Mouse (Mus musculus) lung, embryonic 15.5 days (tissue): Measurements from ENCODE around the gene Mfsd5. TPM values are rescaled to one million over a fixed set of nuclear protein-coding genes. Genes with fewer than 3 reads are reported as not detected.
A peak's percentile ranks its signal among the peaks of the same experiment; 100 is the strongest.

Source experiments
- ATAC-seq: fragments of 200-750 bp; cut with Nextera tagmentation; 2 replicates; pipeline ENCODE4 v1.8.0; 2017; ENCODE audit warnings: moderate number of reproducible peaks, borderline replicate concordance; ENCODE audit not compliant: low FRiP score, low TSS enrichment; ENCODE audit errors: extremely low read depth
- H3K27ac ChIP-seq: fragments of 300-500 bp; sonication (generic); 2 replicates; pipeline ENCODE4 v1.5.1; 2015; ENCODE audit warnings: moderate library complexity, mild to moderate bottlenecking, inconsistent platforms
- H3K27me3 ChIP-seq: fragments of 300-500 bp; sonication (generic); 2 replicates; pipeline ENCODE4 v1.6.1; 2015; ENCODE audit warnings: inconsistent platforms
- H3K36me3 ChIP-seq: fragments of 300-500 bp; sonication (generic); 2 replicates; pipeline ENCODE4 v1.6.1; 2015; ENCODE audit warnings: inconsistent platforms
- H3K4me1 ChIP-seq: fragments of 300-500 bp; sonication (generic); 2 replicates; pipeline ENCODE4 v1.6.1; 2015; ENCODE audit warnings: inconsistent platforms
- H3K4me2 ChIP-seq: fragments of 300-500 bp; sonication (generic); 2 replicates; pipeline ENCODE4 v1.6.1; 2015; ENCODE audit warnings: inconsistent platforms, mild to moderate bottlenecking, moderate library complexity
- H3K4me3 ChIP-seq: fragments of 300-500 bp; sonication (generic); 2 replicates; pipeline ENCODE4 v1.5.1; 2015; ENCODE audit warnings: mild to moderate bottlenecking, inconsistent platforms
- H3K9ac ChIP-seq: fragments of 300-500 bp; sonication (generic); 2 replicates; pipeline ENCODE4 v1.6.1; 2015; ENCODE audit warnings: inconsistent platforms
- H3K9me3 ChIP-seq: fragments of 300-500 bp; sonication (generic); 2 replicates; pipeline ENCODE4 v1.6.1; 2016; ENCODE audit warnings: inconsistent platforms
- WGBS: fragments of 180-500 bp; shearing (Covaris S2); methylation state at CpG from one replicate; pipeline ENCODE4 v1.1.7; 2015; 5-methylcytosine and 5-hydroxymethylcytosine counted together
- polyA plus RNA-seq: library from polyadenylated mRNA; unstranded; fragments of >200 nt; fragmentation: Nextera tagmentation; extraction: Ambion mirVana; gene quantifications from 2 replicates; pipeline ENCODE4 v1.2.1, GENCODE M21; 2015

Mfsd5 gene
- polyA plus RNA-seq, 1 experiment from 2014 or later, result 63.8 TPM

DNA sequence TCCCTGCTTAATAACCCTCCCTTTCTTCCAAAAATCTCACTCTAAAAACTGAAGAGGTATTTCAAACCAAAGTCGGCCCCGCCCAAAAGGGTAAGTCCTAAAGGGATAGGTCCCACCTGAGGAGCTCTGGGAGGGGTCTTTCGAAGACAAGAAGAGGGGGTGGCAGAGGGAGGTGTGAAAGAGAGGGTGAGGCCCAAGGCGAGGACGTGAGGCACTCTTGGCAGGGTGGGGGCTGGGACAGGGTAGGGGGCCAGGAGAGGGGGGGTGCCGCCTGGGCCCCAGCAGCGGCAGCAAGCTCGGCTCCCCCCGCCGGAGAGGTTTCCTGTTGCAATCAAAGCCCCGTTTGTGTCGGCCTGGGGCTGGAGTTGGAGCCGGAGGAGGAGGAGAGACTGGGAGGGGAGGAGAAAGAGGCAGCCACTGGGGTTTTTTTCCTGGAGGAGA is 30.0 kb upstream of the Mfsd5 start:
- H3K4me1 ChIP-seq, result peaks cover 72% of the 10 kb centered on the region
- no peak for ATAC-seq
- H3K27ac ChIP-seq, result peak overlapping the region; percentile 100
- H3K4me3 ChIP-seq, result peak overlapping the region; percentile 56
- peaks cover 19% of the 10 kb centered on the region; the same call in 1 of the 2 replicates for H3K36me3 ChIP-seq
- WGBS, result 3% methylated on average over 9 of the region's 13 CpGs
- no peaks in the 10 kb centered on the region for H3K27me3 ChIP-seq
- H3K4me2 ChIP-seq, result peak overlapping the region; percentile 87
- H3K9me3 ChIP-seq, result no peaks in the 10 kb centered on the region
- H3K9ac ChIP-seq, result peak overlapping the region; percentile 52

DNA sequence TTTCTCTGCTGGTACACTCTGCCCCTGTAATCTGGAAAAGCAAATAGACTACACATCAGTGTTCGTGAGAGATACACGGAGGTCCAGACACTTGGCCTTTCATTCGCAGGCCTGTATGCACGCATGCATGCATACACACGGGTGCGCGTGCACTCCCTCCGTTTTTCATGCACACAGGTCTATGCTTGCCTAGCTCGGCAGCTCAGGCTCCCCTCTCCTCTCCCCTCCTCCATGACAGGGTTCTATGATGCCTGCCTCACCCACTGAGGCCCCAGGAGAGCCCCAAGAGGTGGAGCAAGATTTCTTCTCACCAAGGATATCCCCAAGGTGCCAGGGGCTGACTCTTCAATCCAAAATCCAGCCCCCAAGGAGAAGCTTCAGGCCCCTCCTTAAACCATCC is 29.3 kb upstream of the Mfsd5 start:
- no peak for ATAC-seq
- peak overlapping the region; percentile 100 for H3K27ac ChIP-seq
- peak overlapping the region; percentile 52 for H3K9ac ChIP-seq
- H3K4me1 ChIP-seq, result peaks cover 70% of the 10 kb centered on the region
- H3K4me3 ChIP-seq, result peak overlapping the region; percentile 56; the same call in 1 of the 2 replicates
- H3K4me2 ChIP-seq, result peak overlapping the region; percentile 87
- WGBS, result 38% methylated on average over 9 of the region's 9 CpGs
- no peaks in the 10 kb centered on the region for H3K9me3 ChIP-seq
- H3K36me3 ChIP-seq, result peaks cover 19% of the 10 kb centered on the region; the same call in 1 of the 2 replicates
- H3K27me3 ChIP-seq, result no peaks in the 10 kb centered on the region

DNA sequence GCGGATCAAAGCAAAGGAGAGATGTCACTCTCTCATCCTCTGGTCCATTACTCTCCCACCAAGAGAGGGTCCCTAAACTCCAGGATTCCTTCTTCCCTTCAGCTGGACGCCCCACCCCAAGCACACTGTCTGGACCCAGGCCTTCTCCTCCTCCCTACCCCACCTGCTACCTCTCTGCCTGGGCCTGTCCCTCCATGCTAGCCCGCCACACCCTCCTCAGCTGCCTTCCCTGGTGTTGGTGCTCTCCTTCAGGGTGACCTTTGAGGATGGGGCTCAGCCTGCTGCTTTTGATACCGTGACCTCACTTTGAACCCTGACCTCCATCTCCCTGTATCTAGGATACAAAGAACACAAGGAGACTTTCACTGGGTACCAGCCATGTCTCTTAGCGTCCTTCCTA is 28.7 kb upstream of the Mfsd5 start:
- Histone ChIP-seq H3K36me3 (peaks cover 19% of the 10 kb centered on the region; the same call in 1 of the 2 replicates), H3K4me1 (peaks cover 69% of the 10 kb centered on the region), H3K9me3 (no peaks in the 10 kb centered on the region), H3K27me3 (no peaks in the 10 kb centered on the region), H3K27ac (peak overlapping the region; percentile 100), H3K4me3 (no peak overlapping the region), H3K4me2 (peak overlapping the region; percentile 87; the same call in 1 of the 2 replicates), H3K9ac (no peak overlapping the region)
- 67% methylated on average over 5 of the region's 5 CpGs for WGBS
- ATAC-seq, result no peak

DNA sequence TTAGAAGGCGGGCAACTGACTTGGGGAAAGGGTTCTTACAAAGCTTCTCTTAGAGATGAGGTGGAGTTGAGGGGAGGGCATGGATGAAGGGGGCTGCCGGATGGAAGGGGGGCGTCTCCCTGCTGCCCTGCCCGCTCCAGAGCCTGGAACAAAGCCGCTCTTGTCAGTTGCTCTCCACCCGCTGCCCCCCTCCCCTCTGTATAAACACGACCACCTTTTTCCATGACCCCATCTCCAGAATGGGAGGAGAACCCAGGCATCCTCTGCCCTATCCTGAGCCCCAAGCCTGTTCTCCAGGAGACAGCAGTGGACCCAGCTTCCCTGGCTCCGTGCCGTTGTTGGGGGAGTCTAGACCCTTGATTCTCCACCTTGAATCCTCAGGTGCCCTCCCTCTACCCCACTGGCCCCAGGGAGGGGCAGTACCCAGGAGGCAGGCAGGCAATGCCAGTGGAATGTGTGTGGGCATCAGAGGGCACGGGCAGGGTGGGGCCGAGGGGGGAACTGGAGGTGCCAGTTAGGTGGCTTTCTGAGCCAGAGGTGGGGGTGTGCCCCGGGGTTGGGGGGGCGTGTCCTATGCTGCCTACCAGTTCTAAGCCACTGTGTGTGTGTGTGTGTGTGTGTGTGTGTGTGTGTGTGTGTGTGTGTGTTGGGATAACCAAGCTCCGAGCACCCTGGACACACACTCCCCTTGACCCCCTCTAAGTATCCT is 23.6 kb upstream of the Mfsd5 start:
- H3K9me3 ChIP-seq, result no peaks in the 10 kb centered on the region
- H3K4me2 ChIP-seq, result peak overlapping the region; percentile 88
- 33% methylated on average over 11 of the region's 14 CpGs for WGBS
- no peaks in the 10 kb centered on the region for H3K27me3 ChIP-seq
- H3K4me1 ChIP-seq, result peaks cover 73% of the 10 kb centered on the region
- H3K36me3 ChIP-seq, result peaks cover 14% of the 10 kb centered on the region; the same call in 1 of the 2 replicates
- H3K27ac ChIP-seq, result peak overlapping the region; percentile 96
- peak overlapping the region; percentile 74 for H3K4me3 ChIP-seq
- ATAC-seq, result peak; percentile 45
- peak overlapping the region; percentile 70 for H3K9ac ChIP-seq

DNA sequence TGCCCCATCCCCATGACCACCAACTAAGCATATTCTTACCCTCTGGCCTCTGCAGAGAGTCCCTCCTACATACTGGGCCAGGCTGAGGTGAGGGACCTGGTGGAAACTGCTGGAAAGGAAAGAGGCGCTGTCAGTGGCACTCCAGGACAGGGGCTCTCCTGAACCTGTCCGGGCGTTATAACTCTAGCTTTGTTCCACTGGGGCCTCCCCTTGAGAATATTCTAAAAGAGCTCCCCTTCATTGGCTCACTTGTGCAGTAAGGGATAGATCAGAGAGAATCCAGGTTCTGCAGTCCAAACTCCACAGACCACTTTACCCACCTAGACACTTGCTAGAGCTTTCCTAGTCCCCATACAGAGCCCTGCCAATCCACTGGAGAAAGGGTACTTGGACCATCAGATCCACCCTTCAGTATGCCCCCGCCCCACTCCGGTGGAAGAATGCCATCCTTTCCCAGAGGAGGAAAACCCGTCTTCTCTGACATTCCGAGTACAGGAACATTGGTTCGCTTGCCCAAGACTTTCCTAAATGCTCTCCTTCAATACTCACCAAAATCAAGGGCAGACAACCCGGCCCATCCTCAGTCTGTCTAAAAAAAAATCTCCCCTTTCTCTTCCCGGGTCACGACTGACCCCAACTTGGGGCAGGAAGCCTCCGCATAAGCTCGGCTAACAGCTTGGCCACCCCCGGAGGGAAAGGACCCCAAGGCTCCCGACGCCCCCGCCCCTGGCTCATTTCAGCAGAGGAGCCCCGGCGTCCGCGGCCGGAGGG is 22.6 kb upstream of the Mfsd5 start:
- Histone ChIP-seq H3K4me1 (peaks cover 63% of the 10 kb centered on the region), H3K4me3 (peak overlapping the region; percentile 74), H3K4me2 (peak overlapping the region; percentile 88), H3K27ac (peak overlapping the region; percentile 96), H3K9ac (peak overlapping the region; percentile 70), H3K27me3 (no peaks in the 10 kb centered on the region), H3K9me3 (no peaks in the 10 kb centered on the region), H3K36me3 (peaks cover 9% of the 10 kb centered on the region; the same call in 1 of the 2 replicates)
- WGBS, result 9% methylated on average over 22 of the region's 22 CpGs
- ATAC-seq, result no peak

DNA sequence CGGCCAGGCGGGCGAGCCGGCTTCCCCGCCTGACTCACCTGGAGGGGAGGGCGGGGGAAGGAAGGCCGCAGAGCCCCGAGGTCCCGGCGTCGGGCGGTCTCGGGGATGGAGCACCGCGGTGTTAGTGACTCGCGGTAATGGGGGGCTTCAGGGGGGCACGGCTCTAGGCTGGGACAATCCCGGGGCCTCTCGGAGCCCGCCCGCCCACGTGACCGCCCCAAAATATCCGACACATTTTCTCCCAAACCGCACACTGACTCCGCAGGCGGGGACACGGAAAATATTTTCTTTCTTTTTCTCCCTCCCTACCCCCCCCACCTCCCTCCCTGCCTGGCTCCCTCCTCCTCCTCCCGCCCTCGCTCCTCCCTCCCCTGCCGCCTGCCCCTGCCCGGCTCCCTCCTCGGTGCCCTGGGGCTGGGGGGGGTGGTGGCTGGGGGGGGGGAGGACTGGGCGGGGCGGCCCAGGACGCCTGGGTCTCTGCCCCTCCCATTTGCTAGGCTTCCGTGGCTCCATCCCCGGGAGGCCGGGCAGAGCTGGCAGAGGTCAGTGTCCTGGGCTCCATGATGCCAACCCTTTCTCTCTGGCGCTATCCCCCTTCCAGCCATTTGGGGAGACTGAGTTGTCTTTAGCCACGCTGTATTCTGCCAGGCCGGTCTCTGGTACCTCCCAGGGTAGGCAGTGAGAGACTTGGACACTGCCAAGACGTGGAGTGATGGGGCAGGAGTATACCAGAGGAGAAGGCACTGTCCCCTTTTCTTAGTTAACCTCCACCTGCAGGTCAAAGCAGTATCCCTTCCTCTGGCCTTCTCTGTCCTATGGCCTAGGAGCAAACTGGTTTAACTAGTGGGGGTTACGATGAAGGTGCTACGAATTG is 21.8 kb upstream of the Mfsd5 start, which contains the start of gene Rarg:
TSS of gene Rarg (minus strand) at position 316 of the 874 bp plus-strand sequence.
- H3K9me3 ChIP-seq, result no peaks in the 10 kb centered on the region
- H3K4me3 ChIP-seq, result peak within 1 kb of the TSS; percentile 74
- H3K4me2 ChIP-seq, result peak within 1 kb of the TSS; percentile 88
- H3K27ac ChIP-seq, result peak within 1 kb of the TSS; percentile 96
- no peaks in the 10 kb centered on the region for H3K27me3 ChIP-seq
- peak; percentile 60 for ATAC-seq
- H3K9ac ChIP-seq, result peak within 1 kb of the TSS; percentile 70
- 0 out of 2 replicates have a peak, but pooled peaks cover 2% of the 10 kb centered on the region for H3K36me3 ChIP-seq
- H3K4me1 ChIP-seq, result peaks cover 56% of the 10 kb centered on the region
- 1% methylated on average over 41 of the region's 46 CpGs for WGBS

DNA sequence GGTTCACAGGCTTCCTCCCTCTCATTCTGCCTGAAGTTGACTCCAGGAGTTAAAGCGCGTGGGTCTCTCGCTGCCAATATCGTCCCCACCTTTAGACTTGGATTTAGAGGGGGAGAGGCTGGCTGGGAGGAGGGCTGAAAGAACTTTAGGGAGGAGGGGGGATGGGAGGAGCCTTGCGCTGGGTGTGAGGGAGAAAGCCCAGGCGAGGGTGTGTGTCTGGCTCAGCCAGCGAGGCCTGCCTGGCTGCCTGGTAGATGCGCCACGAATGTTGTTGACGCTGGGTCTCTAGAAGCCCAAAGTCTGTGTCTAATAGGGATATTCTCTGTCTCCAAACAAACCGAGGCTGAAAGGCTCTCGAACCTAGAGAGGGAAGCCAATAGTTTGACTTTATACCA is 21.2 kb upstream of the Mfsd5 start:
- peaks cover 52% of the 10 kb centered on the region for H3K4me1 ChIP-seq
- H3K27me3 ChIP-seq, result no peaks in the 10 kb centered on the region
- H3K4me3 ChIP-seq, result peak overlapping the region; percentile 74
- peak overlapping the region; percentile 96 for H3K27ac ChIP-seq
- H3K36me3 ChIP-seq, result 0 out of 2 replicates have a peak, but pooled peaks cover 2% of the 10 kb centered on the region
- WGBS, result 8% methylated on average over 12 of the region's 12 CpGs
- H3K4me2 ChIP-seq, result peak overlapping the region; percentile 88
- H3K9me3 ChIP-seq, result no peaks in the 10 kb centered on the region
- H3K9ac ChIP-seq, result 0 out of 2 replicates have a peak overlapping the region, but pooled peaks have one; percentile 32
- ATAC-seq, result peak; percentile 48

DNA sequence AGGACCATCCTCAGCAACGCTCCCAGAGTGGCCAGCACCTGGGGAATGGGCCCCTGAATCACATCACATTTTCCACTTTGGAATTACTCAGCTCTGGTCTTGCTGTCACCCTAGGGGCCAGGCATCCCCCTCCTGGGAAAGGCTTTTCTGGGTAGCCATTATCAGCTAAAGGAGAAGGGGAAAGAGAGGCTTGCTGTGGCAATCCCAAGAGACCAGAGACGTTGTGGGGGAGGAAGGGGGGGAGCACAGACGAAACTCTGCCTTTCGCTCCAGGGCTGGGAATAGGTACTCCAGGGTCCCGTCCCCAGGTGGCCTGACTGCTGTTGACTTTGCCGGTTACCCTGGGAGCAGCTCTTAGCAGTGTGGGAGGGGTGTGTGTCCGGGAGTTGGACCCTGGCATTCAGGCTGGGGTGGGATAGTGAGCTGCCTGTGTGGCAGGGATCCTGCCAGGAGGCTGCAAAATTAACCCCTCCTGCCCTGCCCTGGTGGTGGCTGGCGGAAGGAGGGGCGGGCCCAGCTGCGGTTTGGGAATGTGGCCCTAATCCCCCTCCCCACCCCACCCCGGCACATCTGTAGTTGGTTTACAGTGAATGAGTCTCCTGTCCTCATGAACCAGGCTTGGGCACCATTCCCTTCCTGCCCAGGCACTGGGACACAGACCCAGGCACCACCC is 20.5 kb upstream of the Mfsd5 start:
- peaks cover 46% of the 10 kb centered on the region for H3K4me1 ChIP-seq
- H3K9ac ChIP-seq, result peak overlapping the region; percentile 32
- 31% methylated on average over 9 of the region's 11 CpGs for WGBS
- H3K4me3 ChIP-seq, result no peak overlapping the region
- peak overlapping the region; percentile 96 for H3K27ac ChIP-seq
- ATAC-seq, result peak; percentile 12; the same call in 1 of the 2 replicates
- H3K9me3 ChIP-seq, result no peaks in the 10 kb centered on the region
- no peaks in the 10 kb centered on the region for H3K27me3 ChIP-seq
- H3K4me2 ChIP-seq, result peak overlapping the region; percentile 88
- 0 out of 2 replicates have a peak, but pooled peaks cover 2% of the 10 kb centered on the region for H3K36me3 ChIP-seq

DNA sequence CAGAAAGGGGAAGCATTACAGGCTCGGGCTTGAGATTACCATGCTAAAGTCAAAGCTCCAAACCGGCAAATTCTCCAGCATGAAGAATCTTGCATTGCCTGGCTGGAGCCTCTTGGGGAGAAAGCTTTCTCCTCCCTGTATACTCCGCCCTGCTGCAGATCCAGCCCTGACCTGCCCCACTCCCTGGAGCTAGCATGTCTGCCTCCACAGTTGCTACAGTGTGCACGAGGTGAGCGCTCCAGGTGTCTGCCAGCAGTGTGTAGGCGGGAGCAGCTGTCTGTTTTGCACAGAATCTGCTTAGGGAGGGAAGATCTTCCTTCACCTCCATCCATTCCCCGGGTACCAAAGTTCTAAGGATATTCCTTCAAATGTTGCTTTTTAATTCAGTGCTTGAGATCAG is 16.7 kb upstream of the Mfsd5 start:
- WGBS, result 46% methylated on average over 7 of the region's 7 CpGs
- ATAC-seq, result no peak
- Histone ChIP-seq H3K4me2 (no peak overlapping the region), H3K27me3 (no peaks in the 10 kb centered on the region), H3K9ac (no peak overlapping the region), H3K27ac (no peak overlapping the region), H3K36me3 (no peaks in the 10 kb centered on the region), H3K9me3 (no peaks in the 10 kb centered on the region), H3K4me3 (no peak overlapping the region), H3K4me1 (peaks cover 21% of the 10 kb centered on the region)

DNA sequence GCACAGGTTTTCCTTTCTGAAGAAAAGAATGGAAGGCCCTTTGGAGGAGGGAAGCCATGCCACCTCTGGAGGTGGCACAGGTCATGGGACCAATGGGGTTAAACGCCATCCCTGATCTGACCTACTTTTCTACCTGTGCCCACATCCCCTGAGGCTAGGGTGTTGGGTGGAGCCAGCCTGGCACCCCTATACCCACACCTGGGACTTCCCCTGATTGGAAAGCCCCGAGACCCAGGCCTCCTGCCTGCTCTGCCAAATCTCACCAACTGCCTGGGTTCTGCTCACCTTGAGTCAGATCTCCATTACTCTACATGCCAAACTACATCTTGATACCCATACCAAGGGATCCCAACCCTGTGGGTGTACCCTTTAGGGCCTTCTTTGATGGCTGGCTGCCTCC is 16.2 kb upstream of the Mfsd5 start:
- Histone ChIP-seq H3K4me3 (no peak overlapping the region), H3K4me1 (peaks cover 17% of the 10 kb centered on the region), H3K27ac (no peak overlapping the region), H3K9ac (no peak overlapping the region), H3K27me3 (no peaks in the 10 kb centered on the region), H3K9me3 (no peaks in the 10 kb centered on the region), H3K4me2 (no peak overlapping the region), H3K36me3 (no peaks in the 10 kb centered on the region)
- 73% methylated on average over 2 of the region's 2 CpGs for WGBS
- no peak for ATAC-seq

DNA sequence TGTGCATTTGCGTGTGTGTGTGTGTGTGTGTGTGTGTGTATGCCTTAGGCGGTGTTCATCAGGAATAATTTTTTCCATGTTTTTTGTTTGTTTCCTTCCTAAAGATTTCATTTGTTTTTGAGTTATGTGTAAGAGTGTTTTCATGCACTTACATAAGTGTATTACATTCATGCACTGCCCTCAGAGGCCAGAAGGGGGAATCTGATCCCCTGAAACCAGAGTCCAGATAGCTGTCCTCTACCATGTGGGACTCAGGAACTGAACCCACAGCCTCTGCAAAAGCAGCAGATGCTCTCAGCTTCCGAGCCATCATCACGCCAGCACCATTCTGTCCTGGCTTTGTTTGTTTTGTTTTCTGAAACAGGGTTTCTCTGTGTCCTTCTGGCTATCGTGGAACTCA is 13.7 kb upstream of the Mfsd5 start:
- no peak for ATAC-seq
- Histone ChIP-seq H3K36me3 (no peaks in the 10 kb centered on the region), H3K27me3 (no peaks in the 10 kb centered on the region), H3K9ac (no peak overlapping the region), H3K27ac (no peak overlapping the region), H3K4me3 (no peak overlapping the region), H3K9me3 (no peaks in the 10 kb centered on the region), H3K4me2 (no peak overlapping the region), H3K4me1 (peaks cover 3% of the 10 kb centered on the region)
- 87% methylated on average over 5 of the region's 5 CpGs for WGBS
